8 mouse cellular contexts compared by ENCODE assay signal in genomic region chr17:5007156-5007658, GRCm38 (mm10). TPM values are rescaled to one million over a fixed set of nuclear protein-coding genes. Genes with fewer than 3 reads are reported as not detected.
A peak's percentile ranks its signal among the peaks of the same experiment; 100 is the strongest.
DNase-seq lines count a peak whose midpoint lies in the region; ATAC-seq and TF ChIP-seq lines count a peak whose summit lies in the region.

No protein-coding gene starts in this region.

- peaks cover 69% of the 10 kb centered on the region for H3K4me1 ChIP-seq in E14TG2a.4 (replicated peaks; ENCODE audit: low read depth, low read length)

- ATAC-seq in monocyte, adult 5-6 weeks (replicated peaks; ENCODE audit: insufficient number of reproducible peaks, low FRiP score, low TSS enrichment, poor library complexity, severe bottlenecking): peak; percentile 31

- DNase-seq in embryo, embryonic 11 days: peak; percentile 72
- DNase-seq in heart, postnatal 4 days: peak; percentile 40
- peak; percentile 52 to 64 for DNase-seq in kidney, postnatal 4 days
- DNase-seq in layer of hippocampus, adult 9-10 months (ENCODE audit: low spot score): no peak
- no peak for DNase-seq in cerebellum, adult 8-10 months
- no peak for DNase-seq in right cerebral cortex, adult 2 months (ENCODE audit: low spot score in 2 of 2)

- no peaks in the 10 kb centered on the region for H3K9me3 ChIP-seq in E14TG2a.4 (ENCODE audit: low read length)

- no peak for TF ChIP-seq CTCF in E14TG2a.4 (conservative IDR thresholded peaks at IDR 0.05; ENCODE audit: low read length)

- H3K27me3 ChIP-seq in E14TG2a.4 (ENCODE audit: insufficient read depth, low read length): no peaks in the 10 kb centered on the region

- 0 out of 2 replicates have a peak overlapping the region, but pooled peaks have one; percentile 23 for H3K4me3 ChIP-seq in E14TG2a.4 (replicated peaks; ENCODE audit: low read length)

- H3K36me3 ChIP-seq in E14TG2a.4 (ENCODE audit: insufficient read depth, low read length): no peaks in the 10 kb centered on the region

RNA-seq across cellular contexts. Expression of gene Arid1b, which starts 13.1 kb away (rescaled TPM):
- total RNA-seq in heart, postnatal 4 days (2021): 10 to 100 TPM; 40.5 to 41.6 TPM
- 15.9 to 37.8 TPM (median 20.9 TPM) in 3 replicates for total RNA-seq in monocyte, adult 5-6 weeks (2017)

Comparison
In these comparisons a context has a peak if more than half of its experiments do, and no peak if none do; other contexts are left out.
1. DNase-seq: peak in embryo, embryonic 11 days (single experiment), heart, postnatal 4 days (single experiment) and kidney, postnatal 4 days (2 of 2); none in layer of hippocampus, adult 9-10 months (single experiment), cerebellum, adult 8-10 months (single experiment) and right cerebral cortex, adult 2 months (0 of 2).